Mouse (Mus musculus) hindbrain, embryonic 11.5 days (tissue): ENCODE measurements around the gene Engase. TPM values are rescaled to one million over a fixed set of nuclear protein-coding genes. Genes with fewer than 3 reads are reported as not detected.
A peak's percentile ranks its signal among the peaks of the same experiment; 100 is the strongest.

ENCODE experiments used
- ATAC-seq: fragments of 200-750 bp; cut with Nextera tagmentation; 2 replicates; pipeline ENCODE4 v1.8.0; 2017; ENCODE audit warnings: mild to moderate bottlenecking, moderate TSS enrichment, moderate library complexity; ENCODE audit not compliant: low FRiP score
- DNase-seq: peaks from one replicate; pipeline ENCODE4 v3.0.0-alpha.2; 2015; ENCODE audit warnings: low spot score
- H3K27ac ChIP-seq: fragments of 300-500 bp; sonication (generic); 2 replicates; pipeline ENCODE4 v1.5.1; 2014; ENCODE audit warnings: mild to moderate bottlenecking, low read depth, low read length
- H3K27me3 ChIP-seq: fragments of 300-500 bp; sonication (generic); 2 replicates; pipeline ENCODE4 v1.6.1; 2014; ENCODE audit warnings: mild to moderate bottlenecking, low read length, moderate library complexity, mixed read lengths; ENCODE audit not compliant: control insufficient read depth, insufficient read depth
- H3K36me3 ChIP-seq: fragments of 300-500 bp; sonication (generic); 2 replicates; pipeline ENCODE4 v1.6.1; 2014; ENCODE audit warnings: mild to moderate bottlenecking, low read length, moderate library complexity, mixed read lengths; ENCODE audit not compliant: control insufficient read depth, insufficient read depth
- H3K4me1 ChIP-seq: fragments of 300-500 bp; sonication (generic); replicated peaks from 2 replicates; pipeline ENCODE4 v1.6.1; 2014; ENCODE audit warnings: low read length, mixed read lengths; ENCODE audit not compliant: control insufficient read depth, insufficient read depth
- H3K4me2 ChIP-seq: fragments of 300-500 bp; sonication (generic); replicated peaks from 2 replicates; pipeline ENCODE4 v1.6.1; 2014; ENCODE audit warnings: mild to moderate bottlenecking, low read depth, low read length
- H3K4me3 ChIP-seq: fragments of 300-500 bp; sonication (generic); 2 replicates; pipeline ENCODE4 v1.5.1; 2014; ENCODE audit warnings: low read depth, low read length
- H3K9ac ChIP-seq: fragments of 300-500 bp; sonication (generic); 2 replicates; pipeline ENCODE4 v1.6.1; 2014; ENCODE audit warnings: low read depth, low read length
- H3K9me3 ChIP-seq: fragments of 300-500 bp; sonication (generic); 2 replicates; pipeline ENCODE4 v1.6.1; 2016; ENCODE audit warnings: low read length; ENCODE audit not compliant: control insufficient read depth
- WGBS: fragments of 180-500 bp; shearing (Covaris S2); extraction: QIAGEN DNeasy Blood & Tissue Kit; methylation state at CpG from one replicate; pipeline ENCODE4 v1.1.7; 2014; 5-methylcytosine and 5-hydroxymethylcytosine counted together
- polyA plus RNA-seq: library from polyadenylated mRNA; unstranded; fragments of >200 nt; fragmentation: Nextera tagmentation; extraction: Ambion mirVana; gene quantifications from 2 replicates; pipeline ENCODE4 v1.2.1, GENCODE M21; 2014

Gene Engase
- polyA plus RNA-seq, 1 experiment from 2014 or later, result 4.7 TPM

GRCm38 (mm10) chr11:118433398-118433868 lies 43.2 kb upstream of the Engase start:
- 80% methylated on average over 10 of the region's 10 CpGs for WGBS
- Histone ChIP-seq H3K4me3 (no peak overlapping the region), H3K36me3 (no peaks in the 10 kb centered on the region), H3K9me3 (no peaks in the 10 kb centered on the region), H3K4me1 (peaks cover 5% of the 10 kb centered on the region), H3K4me2 (no peak overlapping the region; the same call in 1 of the 2 replicates), H3K9ac (no peak overlapping the region), H3K27me3 (no peaks in the 10 kb centered on the region; the same call in 1 of the 2 replicates), H3K27ac (no peak overlapping the region)
- no peak for ATAC-seq
- DNase-seq, result no peak

GRCm38 (mm10) chr11:118434093-118434492 lies 42.5 kb upstream of the Engase start:
- no peak for DNase-seq
- Histone ChIP-seq H3K4me1 (0 out of 2 replicates have a peak, but pooled peaks cover 3% of the 10 kb centered on the region), H3K4me3 (no peak overlapping the region), H3K9me3 (no peaks in the 10 kb centered on the region), H3K27ac (no peak overlapping the region), H3K36me3 (no peaks in the 10 kb centered on the region), H3K27me3 (no peaks in the 10 kb centered on the region; the same call in 1 of the 2 replicates), H3K4me2 (no peak overlapping the region; the same call in 1 of the 2 replicates), H3K9ac (no peak overlapping the region)
- WGBS, result 54% methylated on average over 13 of the region's 13 CpGs
- no peak for ATAC-seq

GRCm38 (mm10) chr11:118436471-118436935 lies 40.1 kb upstream of the Engase start:
- no peak overlapping the region for H3K4me2 ChIP-seq
- H3K27ac ChIP-seq, result no peak overlapping the region
- no peaks in the 10 kb centered on the region for H3K9me3 ChIP-seq
- no peaks in the 10 kb centered on the region for H3K27me3 ChIP-seq
- no peak overlapping the region for H3K4me3 ChIP-seq
- ATAC-seq (no peak), DNase-seq (no peak)
- H3K9ac ChIP-seq, result no peak overlapping the region
- 44% methylated on average over 6 of the region's 6 CpGs for WGBS
- H3K36me3 ChIP-seq, result no peaks in the 10 kb centered on the region
- 0 out of 2 replicates have a peak, but pooled peaks cover 3% of the 10 kb centered on the region for H3K4me1 ChIP-seq

GRCm38 (mm10) chr11:118438665-118439414 lies 37.8 kb upstream of the Engase start:
- H3K27ac ChIP-seq, result no peak overlapping the region
- H3K36me3 ChIP-seq, result no peaks in the 10 kb centered on the region
- no peak overlapping the region for H3K9ac ChIP-seq
- H3K9me3 ChIP-seq, result no peaks in the 10 kb centered on the region
- no peaks in the 10 kb centered on the region for H3K27me3 ChIP-seq
- no peak overlapping the region for H3K4me3 ChIP-seq
- 0 out of 2 replicates have a peak, but pooled peaks cover under 1% of the 10 kb centered on the region for H3K4me1 ChIP-seq
- no peak overlapping the region for H3K4me2 ChIP-seq
- 40% methylated on average over 11 of the region's 11 CpGs for WGBS
- ATAC-seq, result no peak
- DNase-seq, result no peak

- Histone ChIP-seq H3K9me3 (no peaks in the 10 kb centered on the region), H3K4me2 (no peak overlapping the region), H3K27me3 (no peaks in the 10 kb centered on the region), H3K27ac (no peak overlapping the region), H3K4me3 (no peak overlapping the region), H3K4me1 (no peaks in the 10 kb centered on the region), H3K9ac (no peak overlapping the region), H3K36me3 (no peaks in the 10 kb centered on the region)
- DNase-seq (no peak), ATAC-seq (no peak)
- 84% methylated on average over 13 of the region's 13 CpGs for WGBS
Measured at GRCm38 (mm10) chr11:118442691-118443090, 33.9 kb upstream of the Engase start.

GRCm38 (mm10) chr11:118443201-118443970 lies 33.2 kb upstream of the Engase start:
- Histone ChIP-seq H3K36me3 (no peaks in the 10 kb centered on the region), H3K4me2 (no peak overlapping the region), H3K4me3 (no peak overlapping the region), H3K9ac (no peak overlapping the region), H3K9me3 (no peaks in the 10 kb centered on the region), H3K27ac (no peak overlapping the region), H3K4me1 (no peaks in the 10 kb centered on the region), H3K27me3 (no peaks in the 10 kb centered on the region)
- peak; percentile 89 for DNase-seq
- ATAC-seq, result no peak
- WGBS, result 36% methylated on average over 11 of the region's 11 CpGs

GRCm38 (mm10) chr11:118445843-118446242 lies 30.8 kb upstream of the Engase start:
- ATAC-seq (peak; percentile 25; the same call in 1 of the 2 replicates), DNase-seq (peak; percentile 92)
- Histone ChIP-seq H3K9ac (no peak overlapping the region), H3K27me3 (no peaks in the 10 kb centered on the region), H3K4me2 (no peak overlapping the region), H3K9me3 (no peaks in the 10 kb centered on the region), H3K36me3 (no peaks in the 10 kb centered on the region), H3K4me3 (no peak overlapping the region), H3K4me1 (no peaks in the 10 kb centered on the region), H3K27ac (no peak overlapping the region)
- WGBS, result 19% methylated on average over 3 of the region's 3 CpGs

GRCm38 (mm10) chr11:118447346-118447745 lies 29.3 kb upstream of the Engase start:
- no peak for DNase-seq
- ATAC-seq, result no peak
- Histone ChIP-seq H3K36me3 (no peaks in the 10 kb centered on the region), H3K27me3 (no peaks in the 10 kb centered on the region), H3K4me2 (no peak overlapping the region), H3K27ac (no peak overlapping the region), H3K9me3 (no peaks in the 10 kb centered on the region), H3K4me1 (no peaks in the 10 kb centered on the region), H3K4me3 (no peak overlapping the region), H3K9ac (no peak overlapping the region)
- WGBS, result 77% methylated on average over 4 of the region's 4 CpGs
